Mouse (Mus musculus) natural killer cell, adult 2 months (primary cell): ENCODE measurements around the gene Actr6.

Experiments
- DNase-seq, 2 experiments: peaks; one replicate each; pipeline ENCODE4 v3.0.0; 2022; ENCODE audit warnings: low spot score in 2 of 2

Actr6 gene

GRCm38 (mm10) chr10:89732001-89732794 lies at the start of gene Actr6:
Actr6 (minus strand) TSS chr10:89732295.
- DNase-seq = peak; percentile 89 to 92

DNA sequence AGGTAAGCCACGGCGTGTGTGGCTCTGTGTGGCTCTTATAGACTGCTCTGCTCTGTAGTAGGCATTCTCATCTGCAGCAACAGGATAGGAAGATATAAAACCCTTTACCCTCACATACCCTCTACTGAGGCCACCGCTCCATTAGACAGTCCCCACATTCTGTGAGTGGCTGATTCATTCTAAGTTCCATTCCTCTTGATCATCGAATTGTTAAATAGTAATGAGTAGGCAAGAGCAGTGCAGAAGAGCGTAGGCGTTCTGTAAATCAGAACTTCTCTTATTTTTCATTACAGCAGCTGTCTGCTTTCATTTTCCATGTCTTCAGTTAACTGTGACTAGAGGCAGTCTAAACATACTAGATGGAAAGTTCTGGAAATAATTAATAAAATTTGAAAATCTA lies 43.9 kb upstream of the Actr6 start:
- no peak for DNase-seq

GRCm38 (mm10) chr10:89771894-89772293 lies 39.8 kb upstream of the Actr6 start:
- no peak for DNase-seq

DNA sequence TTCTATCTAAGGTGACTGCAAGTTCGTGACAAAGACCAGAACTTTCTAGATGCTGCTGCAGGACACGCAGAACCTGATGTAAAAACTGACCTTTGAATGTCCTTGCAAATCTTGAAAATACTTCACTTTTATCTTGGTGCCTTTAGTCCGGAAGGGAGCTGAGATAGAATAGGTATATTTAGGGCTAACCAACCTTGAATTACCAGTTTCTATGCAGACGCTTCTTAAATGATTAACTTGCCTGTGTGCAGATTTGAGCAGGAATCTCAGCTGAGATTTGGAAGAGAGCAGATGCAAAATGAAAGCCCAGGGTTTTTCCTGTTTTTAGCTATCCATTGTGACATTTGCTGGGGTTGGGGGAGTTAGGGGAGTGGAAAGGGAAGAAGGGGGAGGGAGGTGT lies 37.0 kb upstream of the Actr6 start:
- no peak for DNase-seq

DNA sequence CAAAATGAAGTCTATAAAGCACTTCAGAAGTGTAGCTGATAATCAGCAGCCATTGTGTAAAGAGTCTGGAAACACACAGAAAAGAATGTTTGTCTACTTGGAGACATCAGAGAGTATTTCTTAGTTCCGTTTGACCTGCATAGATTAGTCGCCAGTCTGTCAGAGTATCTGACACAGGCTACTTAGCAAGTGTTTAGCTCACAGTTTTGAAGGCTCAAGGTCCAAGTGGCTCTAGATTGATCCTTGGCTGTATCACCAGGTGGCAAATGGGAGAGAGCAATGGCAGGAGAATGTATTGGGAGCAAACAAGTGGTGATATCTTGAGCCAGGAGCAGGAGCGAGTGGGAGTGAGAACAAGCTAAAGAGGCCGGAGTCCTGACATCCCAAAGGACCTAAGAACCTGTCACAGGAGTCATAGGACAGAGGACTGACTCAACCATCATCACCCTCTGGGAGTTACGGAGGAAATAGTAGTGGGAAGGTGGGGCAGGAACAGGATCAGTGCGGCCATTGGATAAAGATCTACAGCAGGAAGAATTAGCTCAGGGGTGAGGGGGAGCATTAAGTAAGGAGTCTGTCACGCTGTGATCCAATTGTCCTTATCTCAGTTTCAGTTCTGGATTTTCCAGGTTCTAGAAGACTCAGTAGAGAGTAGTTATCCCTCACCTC lies 36.4 kb upstream of the Actr6 start:
- DNase-seq = no peak

DNA sequence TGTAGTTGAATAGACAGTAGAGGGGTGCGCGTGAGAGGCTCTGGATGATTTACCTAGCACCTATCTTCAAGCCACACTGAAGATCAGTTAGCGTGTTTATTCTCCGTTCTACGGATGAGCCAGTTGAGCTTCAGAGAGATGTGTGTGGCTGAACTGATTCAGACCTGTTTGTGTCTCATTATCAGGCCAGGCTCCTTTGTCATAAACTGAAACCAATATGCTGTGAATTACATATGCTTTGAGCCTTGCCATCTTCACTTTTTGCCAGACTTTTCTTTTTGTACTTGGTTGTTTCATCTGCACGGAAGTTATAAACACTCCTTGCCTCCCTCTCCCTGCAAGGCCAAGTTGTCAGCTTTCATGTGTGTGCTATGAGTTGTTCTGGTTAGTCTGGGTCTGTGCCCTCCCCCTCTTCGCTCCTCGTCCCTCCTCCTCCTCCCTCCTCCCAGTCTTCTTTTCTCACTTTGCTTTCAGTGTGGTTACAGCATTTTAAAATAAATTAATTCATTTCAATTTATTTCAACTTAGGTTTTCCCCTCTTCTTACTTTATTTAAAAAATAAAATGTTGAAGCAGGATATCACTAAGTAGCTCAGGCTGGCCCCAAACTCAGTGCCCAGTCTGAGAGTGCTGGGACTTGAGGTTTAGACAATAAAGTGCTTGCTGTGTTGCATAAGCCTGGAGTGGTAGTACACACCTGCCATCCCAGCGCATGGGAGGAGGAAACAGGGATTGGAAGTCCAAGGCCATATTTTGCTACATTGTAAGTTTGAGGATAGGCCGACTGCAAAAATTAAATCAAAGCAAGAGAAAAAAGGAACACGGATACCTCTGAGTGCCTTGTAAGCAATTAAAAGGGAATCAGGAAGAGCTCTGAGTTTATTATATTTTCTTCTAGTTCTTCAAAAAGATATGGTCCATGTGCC lies 34.0 kb upstream of the Actr6 start:
- DNase-seq = no peak

DNA sequence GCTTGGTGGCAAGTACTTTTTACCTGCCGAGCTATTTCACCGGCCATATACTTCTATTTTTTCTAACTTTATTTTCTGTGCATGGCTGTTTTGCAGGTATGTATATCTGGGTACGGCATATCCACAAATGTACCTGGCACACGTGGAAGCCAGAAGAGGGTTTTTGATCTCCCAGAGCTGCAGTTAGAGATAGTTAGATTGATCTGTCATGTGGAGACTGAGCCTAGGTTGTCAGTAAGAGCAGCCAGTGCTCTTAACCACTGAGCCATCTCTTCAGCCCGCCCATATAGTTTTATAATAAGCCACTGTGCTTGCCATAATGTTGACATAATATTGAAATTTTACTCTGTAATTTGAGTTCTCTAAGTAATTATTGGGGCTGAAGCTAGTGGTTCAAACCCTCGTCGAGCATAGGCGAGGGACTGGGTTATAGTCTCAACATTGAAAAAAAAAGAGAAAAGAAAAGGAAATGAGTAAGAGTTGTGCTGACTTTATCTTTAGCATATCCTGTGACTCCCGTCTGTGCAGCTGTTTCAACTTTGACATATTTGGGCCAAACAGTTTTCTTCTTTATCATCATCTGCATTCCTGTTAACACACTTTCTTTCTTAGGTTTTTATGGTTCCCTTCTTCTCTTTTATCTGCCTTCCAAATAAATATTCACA lies 32.5 kb upstream of the Actr6 start:
- DNase-seq = no peak

GRCm38 (mm10) chr10:89760772-89761171 lies 28.7 kb upstream of the Actr6 start:
- no peak for DNase-seq

GRCm38 (mm10) chr10:89755231-89755630 lies 23.1 kb upstream of the Actr6 start:
- DNase-seq = no peak

DNA sequence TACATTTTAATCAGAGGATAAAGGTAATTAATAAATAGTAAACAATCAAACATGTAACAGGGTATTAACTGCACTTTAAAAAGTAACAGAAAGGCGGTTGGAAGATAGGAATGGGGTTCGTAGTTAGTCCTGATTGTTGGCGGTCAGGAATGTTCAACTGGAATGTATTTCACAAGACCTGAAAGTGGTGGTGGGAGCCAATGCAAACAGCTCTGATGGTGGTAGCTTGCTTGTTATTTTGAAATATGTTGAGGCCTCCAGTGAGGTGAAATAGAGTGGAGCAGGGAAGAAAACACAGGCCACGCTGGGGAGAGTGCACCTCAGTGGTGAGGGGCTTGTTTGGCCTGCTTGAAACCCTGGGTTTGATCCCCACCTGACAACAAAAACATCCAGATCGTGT lies 19.0 kb upstream of the Actr6 start:
- DNase-seq = no peak

DNA sequence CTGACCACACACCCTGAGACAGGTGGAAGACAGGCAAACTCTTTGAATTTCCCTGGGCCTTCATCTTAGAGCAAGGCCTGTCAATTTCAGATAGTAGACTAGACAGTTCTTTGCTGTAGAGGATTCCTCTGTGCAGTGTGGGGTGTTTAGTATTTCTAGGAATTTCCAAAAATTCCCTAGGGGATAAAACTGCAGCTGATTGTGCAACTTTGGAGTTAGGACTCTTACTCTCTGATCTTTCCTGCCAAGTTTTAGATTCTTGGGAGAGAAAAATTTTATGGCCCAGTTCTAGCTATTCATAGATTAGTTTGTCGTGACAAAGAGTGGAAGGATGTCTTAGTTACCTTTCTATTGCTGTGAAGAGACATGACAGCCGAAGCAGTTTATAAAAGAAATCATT lies 16.5 kb upstream of the Actr6 start:
- no peak for DNase-seq

DNA sequence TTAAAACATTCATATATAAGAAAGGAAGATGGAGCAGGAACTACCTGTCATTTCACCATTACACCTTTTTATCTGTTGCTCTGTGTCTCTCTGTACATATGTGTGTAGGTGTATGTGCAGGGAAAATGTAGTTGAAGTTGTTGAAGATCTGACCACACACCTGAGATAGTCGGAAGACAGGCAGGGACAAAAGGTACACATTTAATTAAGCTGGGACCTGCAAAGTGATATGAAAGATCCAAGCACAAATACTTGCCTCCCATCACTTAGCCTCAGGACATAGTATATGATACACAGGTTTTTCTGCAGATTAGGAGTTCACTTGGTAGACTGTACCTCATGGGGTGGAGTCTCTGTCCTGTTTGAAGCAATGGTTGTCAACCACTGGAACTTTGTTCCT lies 15.8 kb upstream of the Actr6 start:
- no peak for DNase-seq

DNA sequence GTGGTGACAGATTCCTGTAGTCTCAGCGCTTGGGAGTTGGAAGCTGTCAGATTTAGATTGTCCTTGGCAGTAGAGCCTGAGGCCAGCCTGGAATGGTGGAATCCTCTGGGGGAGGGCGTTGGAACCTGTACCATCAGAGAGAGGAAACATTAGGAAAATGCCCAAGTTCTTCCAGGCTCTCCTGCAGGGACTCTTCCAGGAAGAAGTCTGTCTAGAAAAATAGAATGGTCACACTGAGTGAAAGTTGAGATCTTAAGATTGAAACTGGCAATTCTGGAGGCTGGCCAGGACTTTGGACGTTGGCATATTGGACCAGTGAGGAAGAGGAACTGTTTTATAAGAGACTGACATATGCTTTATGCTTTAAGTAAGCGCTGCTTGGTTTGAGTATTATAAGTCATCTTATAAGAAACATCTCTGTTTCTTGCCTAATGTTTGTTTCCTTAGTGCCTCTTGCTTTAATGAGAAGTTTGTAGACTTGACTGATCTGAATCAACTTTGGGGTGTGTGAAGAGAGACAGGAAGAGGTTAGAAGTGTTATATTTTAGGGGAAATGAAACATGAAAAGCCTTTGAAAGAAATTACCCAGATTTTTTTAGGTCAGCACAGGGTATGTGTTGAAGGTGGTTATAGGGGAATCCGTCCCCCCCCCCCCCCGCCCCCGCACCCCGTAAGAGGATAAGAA lies 15.3 kb upstream of the Actr6 start:
- DNase-seq = peak in 1 of 2 experiments; percentile 33

- DNase-seq = no peak
These were observed 14.5 kb upstream of the Actr6 start for GRCm38 (mm10) chr10:89746581-89746980.

- DNase-seq = no peak
These were observed 13.5 kb upstream of the Actr6 start for GRCm38 (mm10) chr10:89745666-89746020.

GRCm38 (mm10) chr10:89744871-89745665 lies 13.0 kb upstream of the Actr6 start, which contains the start of gene Uhrf1bp1l:
Uhrf1bp1l (plus strand) TSS chr10:89744991.
- peak; percentile 81 to 85 for DNase-seq

GRCm38 (mm10) chr10:89744341-89744740 lies 12.2 kb upstream of the Actr6 start:
- DNase-seq = no peak

- DNase-seq = no peak
These were observed 11.2 kb upstream of the Actr6 start for GRCm38 (mm10) chr10:89743266-89743665.

DNA sequence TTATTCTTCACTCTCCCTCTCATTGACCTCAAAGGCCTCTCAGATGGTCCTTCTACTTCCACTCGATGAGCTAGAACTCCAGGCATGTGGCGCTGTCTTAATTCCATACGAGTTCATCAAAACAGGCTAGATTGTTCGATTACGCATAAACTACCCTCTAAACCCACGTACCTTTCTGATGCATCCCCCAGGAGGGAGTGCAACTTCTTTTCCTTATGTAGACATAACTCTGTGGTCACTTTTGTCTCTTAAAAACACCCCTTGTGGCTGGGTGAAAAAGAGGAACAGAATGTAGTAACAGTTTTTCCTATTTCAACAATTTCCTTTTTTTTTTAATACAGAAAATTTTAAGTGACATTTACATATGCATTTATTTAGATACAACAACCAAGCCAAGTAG lies 8.9 kb upstream of the Actr6 start:
- DNase-seq = no peak

DNA sequence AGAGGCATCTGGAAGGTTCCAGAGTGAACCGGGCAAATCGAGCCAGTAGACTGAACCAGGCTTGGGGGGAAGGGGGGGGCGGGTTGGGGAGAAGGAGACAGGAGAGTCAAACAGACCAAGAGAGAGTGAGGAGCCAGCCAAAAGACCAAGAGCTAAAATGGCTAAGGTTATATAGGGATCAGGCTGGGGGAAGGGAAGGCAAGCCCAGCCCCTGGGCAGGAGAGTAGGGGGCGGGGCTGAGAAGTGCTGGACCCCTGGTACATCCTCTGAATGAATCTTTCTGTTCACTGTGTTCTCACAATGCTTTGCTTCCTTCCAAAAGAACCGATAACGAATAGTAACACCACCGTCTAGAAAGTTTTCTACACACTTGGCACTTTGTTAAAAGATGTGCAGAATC lies 7.6 kb upstream of the Actr6 start:
- no peak for DNase-seq
